Mouse (Mus musculus) adrenal gland (tissue): Measurements from ENCODE around the gene Nt5c.
"Not testable (repeated sequence)": the region's sequence is repeated elsewhere in the genome, so short reads cannot be mapped to it uniquely, and the experiment has no call there.

Experiments used
- intact Hi-C: fragments of 180-260 bp; cut with DNase I; formaldehyde crosslinking; loops from one replicate; pipeline ENCODE4 v1.15.1; 2025
- long read RNA-seq, 2 experiments: library from polyadenylated mRNA; unstranded; transcript quantifications; one replicate each; pipeline ENCODE4 v2.0.0; 2020; ENCODE audit warnings: borderline replicate concordance in 1 of 2; ENCODE audit not compliant: insufficient replicate concordance in 1 of 2

Nt5c gene
- long read RNA-seq, experiment 1, transcript Nt5c-201 (5 exons, 858 nt): major isoform, 85 of 99 reads
- long read RNA-seq, experiment 1, partial matches to known transcripts: 3 of 99 reads
- long read RNA-seq, experiment 1, other reads (novel, unspliced or antisense): 8 of 99 reads
- long read RNA-seq, experiment 2, transcript Nt5c-201 (5 exons, 858 nt): major isoform, 70 of 84 reads
- long read RNA-seq, experiment 2, partial matches to known transcripts: 1 of 84 reads
- long read RNA-seq, experiment 2, other reads (novel, unspliced or antisense): 8 of 84 reads

GRCm38 (mm10) chr11:115491356-115492083 is at the start of gene Nt5c:
TSS of gene Nt5c (minus strand) at chr11:115491862.
- intact Hi-C loops: loop anchor here (2.0 kb wide), 1 partner anchor 43 kb away; no protein-coding TSS in a partner anchor

GRCm38 (mm10) chr11:115538045-115538444 is 46.4 kb upstream of the Nt5c start:
- intact Hi-C loops: no loop called here

- intact Hi-C loops: no loop called here
These were observed 45.4 kb upstream of the Nt5c start for GRCm38 (mm10) chr11:115536856-115537568.

GRCm38 (mm10) chr11:115536038-115536681 is 44.5 kb upstream of the Nt5c start, which contains the start of gene Sumo2:
TSS of gene Sumo2 (minus strand) at chr11:115536276.
- intact Hi-C loops: no loop called here

- intact Hi-C loops: loop anchor here (2.0 kb wide), 1 partner anchor 45 kb away; the partner anchor contains the start of gene Nt5c
These were observed 43.9 kb upstream of the Nt5c start for GRCm38 (mm10) chr11:115535401-115536037.

- intact Hi-C loops: loop anchor here (2.0 kb wide), 1 partner anchor 44 kb away; the partner anchor contains the start of gene Nt5c
These were observed 43.2 kb upstream of the Nt5c start for GRCm38 (mm10) chr11:115534759-115535371.

- intact Hi-C loops: not testable (repeated sequence)
These were observed 34.8 kb upstream of the Nt5c start for GRCm38 (mm10) chr11:115526446-115526845.

- intact Hi-C loops: no loop called here
These were observed 31.0 kb upstream of the Nt5c start for GRCm38 (mm10) chr11:115522703-115523102.

GRCm38 (mm10) chr11:115522238-115522637 is 30.6 kb upstream of the Nt5c start:
- intact Hi-C loops: no loop called here

- intact Hi-C loops: no loop called here
These were observed 29.4 kb upstream of the Nt5c start for GRCm38 (mm10) chr11:115521080-115521479.

- intact Hi-C loops: no loop called here
These were observed 28.6 kb upstream of the Nt5c start for GRCm38 (mm10) chr11:115520218-115520617.

GRCm38 (mm10) chr11:115519581-115519980 is 27.9 kb upstream of the Nt5c start:
- intact Hi-C loops: no loop called here

- intact Hi-C loops: no loop called here
These were observed 27.0 kb upstream of the Nt5c start for GRCm38 (mm10) chr11:115518693-115519092.

- intact Hi-C loops: no loop called here
These were observed 25.3 kb upstream of the Nt5c start for GRCm38 (mm10) chr11:115516942-115517341.

GRCm38 (mm10) chr11:115515021-115515420 is 23.4 kb upstream of the Nt5c start:
- intact Hi-C loops: no loop called here

GRCm38 (mm10) chr11:115514238-115514663 is 22.6 kb upstream of the Nt5c start, which contains the start of gene Jpt1:
TSS of gene Jpt1 (minus strand) at chr11:115514387.
- intact Hi-C loops: no loop called here

- intact Hi-C loops: no loop called here
These were observed 21.9 kb upstream of the Nt5c start for GRCm38 (mm10) chr11:115513271-115514237.

GRCm38 (mm10) chr11:115512407-115513183 is 20.9 kb upstream of the Nt5c start:
- intact Hi-C loops: no loop called here
